Mouse (Mus musculus): ENCODE measurements around the gene Kcnmb3. TPM values are rescaled to one million over a fixed set of nuclear protein-coding genes. Genes with fewer than 3 reads are reported as not detected.

Gene Kcnmb3
- not detected for polyA plus RNA-seq (2017; shearing (Covaris generic))

DNA sequence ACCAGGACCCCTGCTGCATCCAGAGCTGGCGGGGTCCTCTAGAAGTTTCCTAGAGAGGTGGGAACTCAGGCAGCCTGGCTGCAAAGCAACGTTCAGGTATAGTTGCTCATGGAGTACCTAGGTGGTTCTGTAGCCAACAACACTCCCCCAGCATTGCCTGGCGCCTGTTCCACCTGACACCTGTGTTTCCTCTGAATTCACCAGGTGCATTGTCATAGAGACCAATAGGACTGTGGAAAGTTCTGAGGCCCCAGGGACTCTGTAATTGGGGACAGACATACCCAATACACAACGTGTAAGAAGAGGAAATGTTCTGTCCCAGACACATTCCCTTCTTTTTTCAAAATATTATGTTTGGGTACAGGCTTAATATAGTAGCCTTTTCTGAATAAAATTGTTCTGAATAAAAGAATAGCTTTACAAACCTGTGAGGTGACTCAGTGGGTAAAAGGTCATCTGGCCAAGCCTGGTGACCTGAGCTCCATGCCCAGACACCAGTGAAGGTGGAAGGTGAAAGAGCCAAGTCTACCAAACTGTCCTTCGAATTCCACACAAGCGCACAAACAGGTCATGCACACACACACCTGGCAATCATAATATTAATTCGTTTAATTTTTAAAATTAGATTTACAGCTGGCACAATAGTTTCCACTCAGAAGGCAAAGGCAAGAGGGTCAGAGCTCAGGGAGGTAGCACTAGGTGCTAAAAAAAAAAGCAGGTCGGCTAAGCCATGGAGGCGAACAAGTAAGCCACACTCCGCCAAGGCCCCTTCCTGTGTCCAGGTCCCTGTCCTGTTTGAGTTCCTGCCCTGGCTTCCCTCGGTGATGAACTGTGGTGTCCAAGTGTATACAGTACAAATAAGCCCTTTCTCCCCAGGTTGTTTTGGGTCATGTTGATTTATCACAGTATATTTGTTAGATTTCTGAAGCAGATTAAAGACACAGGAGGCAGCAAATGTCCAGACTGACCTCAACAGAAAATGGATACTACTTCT is at the start of gene Kcnmb3:
TSS of gene Kcnmb3 (minus strand) at position 135 of the 994 bp plus-strand sequence.

DNA sequence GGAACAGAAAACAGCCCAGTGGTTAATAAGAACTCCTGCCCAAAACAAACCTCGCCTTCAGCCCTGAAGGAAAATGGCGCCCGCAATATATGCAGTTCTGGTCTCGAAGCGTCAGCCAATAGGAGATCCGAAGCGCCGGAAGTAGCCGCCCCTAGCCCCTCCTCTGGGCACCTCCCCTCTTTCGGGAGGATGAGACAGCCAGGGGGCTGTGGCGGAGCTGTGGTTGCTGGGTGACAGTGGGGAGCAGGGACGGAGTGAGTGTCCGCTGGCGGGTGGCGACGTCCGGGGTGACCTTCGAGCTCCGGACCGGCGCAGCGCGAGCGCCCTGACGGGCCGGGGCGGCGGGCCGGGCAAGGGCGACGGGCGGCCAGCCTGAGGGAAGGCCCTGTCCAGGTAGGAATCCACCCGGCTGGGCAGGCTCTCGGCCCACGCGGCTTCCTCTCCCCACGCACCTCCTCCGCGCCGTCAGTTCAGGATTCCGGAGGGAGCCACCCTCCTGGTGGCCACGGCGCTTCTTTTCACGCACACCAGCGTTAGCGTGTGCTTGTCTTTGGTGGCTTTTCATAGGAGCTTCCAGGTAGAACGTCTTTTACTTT is 37.4 kb upstream of the Kcnmb3 start, which contains the start of gene Mfn1:
TSS of gene Mfn1 (plus strand) at position 163 of the 596 bp plus-strand sequence.

GRCm38 (mm10) chr3:32509496-32510374 is 17.7 kb upstream of the Kcnmb3 start, which contains the start of gene Zfp639:
Gene Zfp639, plus strand, starts transcription at chr3:32510259.

Other genes starting within 250 kb of the Kcnmb3 start
- gene Zmat3, start 126.2 kb downstream of the Kcnmb3 start, polyA plus RNA-seq (2017; shearing (Covaris generic)) = 1.6 TPM
- gene Pik3ca, start 94.6 kb downstream of the Kcnmb3 start, polyA plus RNA-seq (2017; shearing (Covaris generic)) = 43.9 TPM
- gene Zfp639, start 18.0 kb upstream of the Kcnmb3 start, polyA plus RNA-seq (2017; shearing (Covaris generic)) = 77.1 TPM
- 18.3 TPM for gene Mfn1, start 37.2 kb upstream of the Kcnmb3 start, polyA plus RNA-seq (2017; shearing (Covaris generic))
- gene Gnb4, start 124.4 kb upstream of the Kcnmb3 start, polyA plus RNA-seq (2017; shearing (Covaris generic)) = 1.3 TPM
- gene Actl6a, start 214.1 kb upstream of the Kcnmb3 start, polyA plus RNA-seq (2017; shearing (Covaris generic)) = 78.7 TPM
- gene Ndufb5, start 244.8 kb upstream of the Kcnmb3 start, polyA plus RNA-seq (2017; shearing (Covaris generic)) = 113 TPM
- gene Mrpl47, start 245.4 kb upstream of the Kcnmb3 start, polyA plus RNA-seq (2017; shearing (Covaris generic)) = 21.4 TPM